Mouse (Mus musculus): ENCODE results near the gene Bmx. TPM values are rescaled to one million over a fixed set of nuclear protein-coding genes. Genes with fewer than 3 reads are reported as not detected.

Gene Bmx
- not detected for total RNA-seq (2023)

GRCm38 (mm10) chrX:164258057-164258456, at the start of gene Bmx:
Bmx (minus strand) TSS chrX:164258193.

GRCm38 (mm10) chrX:164269285-164269761, 11.3 kb upstream of the Bmx start, which contains the start of gene Pir:
Pir (plus strand) TSS chrX:164269371.

Other genes with a start within 250 kb of the Bmx start
- gene Car5b, start 230.2 kb downstream of the Bmx start, total RNA-seq (2023): not detected
- 7.8 TPM for gene Siah1b, start 181.7 kb downstream of the Bmx start, total RNA-seq (2023)
- gene Cltrn, start 169.4 kb downstream of the Bmx start, total RNA-seq (2023): not detected
- gene Ace2, start 118.9 kb downstream of the Bmx start, total RNA-seq (2023): not detected
- gene Pir, start 11.2 kb upstream of the Bmx start, total RNA-seq (2023): not detected
- not detected for gene Vegfd, start 115.2 kb upstream of the Bmx start, total RNA-seq (2023)
- gene Piga, start 161.6 kb upstream of the Bmx start, total RNA-seq (2023): 17.4 TPM
- 0.32 TPM for gene Asb11, start 178.8 kb upstream of the Bmx start, total RNA-seq (2023)
- gene Asb9, start 248.1 kb upstream of the Bmx start, total RNA-seq (2023): not detected

All from CD4-positive naive resting alpha-beta T cell, adult 76 days (primary cell).